Mouse (Mus musculus): ENCODE results near the gene Zbtb46.

Zbtb46 gene

DNA sequence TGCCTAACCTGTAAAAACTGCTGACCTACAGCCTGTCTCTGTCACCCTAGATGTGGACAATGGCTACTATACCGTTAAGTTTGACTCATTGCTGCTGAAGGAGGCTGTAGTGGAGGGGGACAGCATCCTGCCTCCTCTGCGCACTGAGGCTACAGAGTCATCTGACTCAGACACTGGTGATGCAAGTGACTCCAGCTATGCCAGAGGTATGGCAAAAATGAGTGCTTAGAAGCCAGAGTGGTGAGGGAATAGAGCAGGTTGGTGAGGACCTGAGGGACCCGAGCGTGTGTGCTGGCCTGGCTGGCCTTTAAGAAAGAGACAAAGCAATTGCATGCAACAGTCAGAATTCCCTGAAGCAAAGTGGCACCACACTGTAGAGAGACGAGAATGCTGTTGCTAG is 80.5 kb downstream of the Zbtb46 start:
- in situ Hi-C loops (cut with MboI; ENCODE audit: unreplicated experiment in 2 of 2) = no loop called here

GRCm38 (mm10) chr2:181377230-181377629 is 82.0 kb downstream of the Zbtb46 start:
- in situ Hi-C loops (cut with MboI; ENCODE audit: unreplicated experiment in 2 of 2) = no loop called here

DNA sequence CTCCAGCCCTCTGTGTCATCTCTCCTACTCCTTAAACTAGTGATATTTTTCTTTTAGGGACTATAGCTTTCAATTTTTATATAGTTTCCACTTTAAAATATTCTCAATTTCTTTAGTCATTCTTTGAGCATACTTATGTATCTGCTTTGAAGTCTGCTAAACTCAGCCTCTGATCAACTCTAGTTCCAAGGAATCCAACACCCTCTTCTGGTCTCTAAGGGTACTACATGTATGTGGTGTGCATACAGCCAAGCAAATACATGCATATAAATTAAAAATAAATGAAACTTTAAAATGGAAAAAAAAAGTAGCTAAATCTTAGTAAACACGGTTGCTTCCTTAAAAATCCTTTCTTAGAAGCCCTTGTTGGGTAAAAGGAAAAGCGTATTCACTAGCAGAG is 83.4 kb downstream of the Zbtb46 start:
- in situ Hi-C loops (cut with MboI; ENCODE audit: unreplicated experiment in 2 of 2) = no loop called here

GRCm38 (mm10) chr2:181370001-181370400 is 89.2 kb downstream of the Zbtb46 start:
- in situ Hi-C loops (cut with MboI; ENCODE audit: unreplicated experiment in 2 of 2) = loop anchor here in 1 of 2 experiments (25.0 kb wide), 1 partner anchor 658 kb away; the partner anchor contains the start of genes Dido1 and Gid8

DNA sequence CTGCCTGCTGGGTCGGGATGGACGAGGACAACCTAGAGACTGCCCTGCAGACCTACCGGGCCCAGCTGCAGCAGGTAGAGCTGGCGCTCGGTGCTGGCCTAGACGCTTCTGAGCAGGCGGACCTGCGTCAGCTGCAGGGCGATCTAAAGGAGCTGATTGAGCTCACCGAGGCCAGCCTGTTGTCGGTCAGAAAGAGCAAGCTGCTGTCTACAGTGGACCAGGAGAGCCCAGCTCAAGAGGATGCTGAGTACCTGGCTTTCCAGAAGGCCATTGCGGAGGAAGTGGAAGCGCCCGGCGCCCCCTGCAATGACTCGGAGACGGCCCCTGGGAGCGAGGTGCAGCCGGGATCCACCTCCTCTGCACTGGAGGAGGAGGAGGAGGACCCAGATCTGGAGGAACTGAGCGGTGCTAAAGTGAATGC is 93.6 kb downstream of the Zbtb46 start:
- in situ Hi-C loops (cut with MboI; ENCODE audit: unreplicated experiment in 2 of 2) = loop anchor here in 1 of 2 experiments (25.0 kb wide), 1 partner anchor 653 kb away; the partner anchor contains the start of genes Dido1 and Gid8

GRCm38 (mm10) chr2:181364860-181365596 is 94.2 kb downstream of the Zbtb46 start, which contains the start of the genes Zgpat and Arfrp1:
TSS of gene Zgpat (plus strand) at chr2:181364928.
TSS of gene Arfrp1 (minus strand) at chr2:181365404.
- in situ Hi-C loops (cut with MboI; ENCODE audit: unreplicated experiment in 2 of 2) = loop anchor here in 1 of 2 experiments (25.0 kb wide), 1 partner anchor 653 kb away; the partner anchor contains the start of genes Dido1 and Gid8

DNA sequence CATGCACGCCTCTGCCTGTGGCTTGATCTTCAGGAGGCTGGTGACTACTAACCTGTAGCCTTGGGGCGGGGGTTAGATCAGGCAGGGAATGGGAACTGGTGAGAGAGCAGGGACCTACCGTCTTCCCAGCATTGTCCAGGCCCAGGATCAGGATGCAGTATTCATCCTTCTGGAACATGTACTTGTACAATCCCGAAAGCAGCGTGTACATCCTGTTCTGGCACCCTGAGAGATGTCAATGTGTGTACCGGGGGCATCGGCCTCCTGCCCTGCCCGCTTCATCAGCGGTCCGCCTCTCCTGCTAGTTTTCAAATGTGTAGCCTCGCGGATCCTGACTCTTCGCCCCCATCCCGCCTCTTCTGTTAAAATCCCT is 94.8 kb downstream of the Zbtb46 start:
- in situ Hi-C loops (cut with MboI; ENCODE audit: unreplicated experiment in 2 of 2) = loop anchor here in 1 of 2 experiments (25.0 kb wide), 1 partner anchor 652 kb away; the partner anchor contains the start of genes Dido1 and Gid8

GRCm38 (mm10) chr2:181363946-181364345 is 95.3 kb downstream of the Zbtb46 start:
- in situ Hi-C loops (cut with MboI; ENCODE audit: unreplicated experiment in 2 of 2) = loop anchor here in 1 of 2 experiments (25.0 kb wide), 1 partner anchor 652 kb away; the partner anchor contains the start of genes Dido1 and Gid8

- in situ Hi-C loops (cut with MboI; ENCODE audit: unreplicated experiment in 2 of 2) = loop anchor here in 1 of 2 experiments (25.0 kb wide), 1 partner anchor 644 kb away; the partner anchor contains the start of genes Dido1 and Gid8
Measured at GRCm38 (mm10) chr2:181356780-181357179, 102.4 kb downstream of the Zbtb46 start.

GRCm38 (mm10) chr2:181342766-181343165 is 116.5 kb downstream of the Zbtb46 start:
- in situ Hi-C loops (cut with MboI; ENCODE audit: unreplicated experiment in 2 of 2) = loop anchor here in 1 of 2 experiments (25.0 kb wide), 1 partner anchor 355 kb away; the partner anchor contains the start of gene Col20a1

- in situ Hi-C loops (cut with MboI; ENCODE audit: unreplicated experiment in 2 of 2) = loop anchor here in 1 of 2 experiments (25.0 kb wide), 1 partner anchor 353 kb away; the partner anchor contains the start of gene Col20a1
Measured at GRCm38 (mm10) chr2:181340426-181340825, 118.8 kb downstream of the Zbtb46 start.
